Mouse (Mus musculus): ENCODE data around the gene St3gal2. TPM values are rescaled to one million over a fixed set of nuclear protein-coding genes. Genes with fewer than 3 reads are reported as not detected.

Gene St3gal2
- polyA plus RNA-seq, 1 experiment = 48.5 TPM

DNA sequence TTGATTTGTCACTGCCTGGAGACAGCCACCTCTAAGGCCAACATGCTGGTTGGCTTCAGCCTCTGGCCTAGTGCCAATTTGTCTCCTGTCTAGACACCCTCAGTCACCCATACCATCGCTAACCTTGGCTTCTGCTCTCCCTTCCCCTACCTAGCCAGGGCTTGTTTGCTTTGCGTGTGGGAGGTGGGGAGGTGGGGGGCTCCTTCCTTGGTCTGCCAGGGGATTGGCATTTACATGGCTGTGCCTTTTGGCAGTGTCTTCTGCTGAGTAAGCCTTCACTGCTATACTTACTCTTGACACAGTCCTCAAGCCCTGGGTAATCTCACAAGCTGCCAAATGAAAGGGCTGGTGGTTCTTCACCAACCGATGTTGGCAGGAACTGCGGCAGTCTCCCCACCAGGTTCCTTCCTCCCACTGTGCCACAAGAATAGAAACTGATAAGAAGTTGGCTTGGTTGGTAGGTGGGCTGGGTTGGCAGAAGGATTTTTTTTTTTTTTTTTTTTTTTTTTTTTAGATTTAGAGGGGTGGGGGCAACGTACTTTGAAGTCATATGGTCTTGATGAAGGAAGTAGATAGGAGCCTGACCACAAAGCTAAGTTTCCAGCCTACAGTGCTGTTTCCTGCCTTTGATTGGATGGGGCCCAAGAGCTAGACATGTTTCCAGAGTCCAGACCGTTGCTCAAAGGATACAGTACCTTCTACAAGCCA, 19.3 kb downstream of the St3gal2 start:
- Histone ChIP-seq H3K4me1 (ENCODE audit: control insufficient read depth, insufficient read depth, low read length) (peaks cover 31% of the 10 kb centered on the region), H3K4me3 (replicated peaks; ENCODE audit: extremely low read depth, low read depth, low read length) (no peak overlapping the region)
- no peak for TF ChIP-seq CTCF (IDR thresholded peaks at IDR 0.05; ENCODE audit: insufficient read depth, low read length)
- WGBS = 11% methylated on average over 6 of the region's 6 CpGs
- DNase-seq = peak; percentile 37

DNA sequence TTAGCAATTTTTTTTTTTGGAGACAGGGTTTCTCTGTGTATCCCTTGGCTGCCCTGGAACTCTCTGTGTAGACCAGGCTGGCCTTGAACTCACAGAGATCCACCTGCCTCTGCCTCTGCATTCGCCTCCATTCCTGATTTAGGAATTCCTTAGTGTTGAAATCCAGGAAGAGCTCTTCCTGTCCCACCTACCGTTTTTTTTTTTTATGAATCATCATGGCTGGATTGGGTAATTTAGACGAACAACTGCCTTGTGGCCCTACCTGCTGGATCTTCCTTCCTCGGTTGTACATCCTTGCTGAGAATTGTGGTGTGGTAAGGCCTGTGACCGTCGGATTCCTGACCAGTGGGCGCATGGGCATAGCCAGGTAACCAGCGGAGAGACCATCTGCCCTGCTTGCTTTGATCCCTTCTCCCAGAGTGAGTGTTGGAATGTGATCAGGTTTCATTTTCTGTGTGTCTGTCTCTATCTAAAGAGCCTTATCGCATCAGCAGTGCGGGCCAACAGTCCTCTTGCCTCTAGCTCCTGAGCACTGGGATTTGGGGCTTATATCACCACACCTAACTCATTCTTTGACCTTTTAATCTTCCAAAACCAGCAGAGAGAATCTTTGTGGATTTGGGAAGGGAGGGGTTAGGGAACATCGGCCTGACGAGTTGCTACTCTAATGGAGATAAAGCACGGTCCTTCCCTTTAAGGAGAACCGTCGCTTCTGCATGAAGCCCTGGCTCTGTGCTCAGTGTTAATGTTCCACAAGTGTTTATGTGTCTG, 21.1 kb downstream of the St3gal2 start:
- WGBS = 57% methylated on average over 15 of the region's 15 CpGs
- Histone ChIP-seq H3K4me3 (replicated peaks; ENCODE audit: extremely low read depth, low read depth, low read length) (no peak overlapping the region), H3K4me1 (ENCODE audit: control insufficient read depth, insufficient read depth, low read length) (peaks cover 28% of the 10 kb centered on the region)
- TF ChIP-seq POLR2A (IDR thresholded peaks at IDR 0.05; ENCODE audit: borderline replicate concordance, extremely low read depth, low read depth, low read length) (no peak), CTCF (IDR thresholded peaks at IDR 0.05; ENCODE audit: insufficient read depth, low read length) (no peak)
- no peak for DNase-seq

DNA sequence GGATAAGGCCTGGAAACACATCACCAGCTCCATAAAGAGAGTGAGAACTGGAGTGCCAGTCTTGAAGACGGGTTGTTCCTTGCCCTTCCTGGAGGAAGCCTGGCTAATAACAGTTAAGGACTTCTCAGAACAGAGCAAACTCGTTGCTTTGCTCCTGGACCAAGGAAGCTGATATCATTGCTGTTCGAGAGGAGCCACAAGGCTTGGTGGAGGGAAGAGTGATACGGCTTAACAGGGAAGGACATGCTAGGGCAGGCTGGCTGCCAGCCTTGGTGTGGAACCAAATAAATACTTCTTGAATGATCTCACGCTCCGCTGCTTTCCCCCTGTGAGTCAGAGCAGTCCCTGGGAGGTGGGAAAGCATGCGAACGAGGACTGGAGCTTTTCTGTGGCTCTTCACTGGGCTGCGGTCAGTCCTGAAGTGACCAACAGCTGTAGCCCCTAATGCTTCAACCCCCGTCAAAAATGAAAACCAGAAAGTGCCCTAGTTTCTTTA, 21.8 kb downstream of the St3gal2 start:
- TF ChIP-seq POLR2A (IDR thresholded peaks at IDR 0.05; ENCODE audit: borderline replicate concordance, extremely low read depth, low read depth, low read length) (no peak), CTCF (IDR thresholded peaks at IDR 0.05; ENCODE audit: insufficient read depth, low read length) (no peak)
- peak; percentile 51 for DNase-seq
- Histone ChIP-seq H3K4me3 (replicated peaks; ENCODE audit: extremely low read depth, low read depth, low read length) (no peak overlapping the region), H3K4me1 (ENCODE audit: control insufficient read depth, insufficient read depth, low read length) (peaks cover 26% of the 10 kb centered on the region)
- whole genome bisulfite sequencing = 14% methylated on average over 10 of the region's 10 CpGs

DNA sequence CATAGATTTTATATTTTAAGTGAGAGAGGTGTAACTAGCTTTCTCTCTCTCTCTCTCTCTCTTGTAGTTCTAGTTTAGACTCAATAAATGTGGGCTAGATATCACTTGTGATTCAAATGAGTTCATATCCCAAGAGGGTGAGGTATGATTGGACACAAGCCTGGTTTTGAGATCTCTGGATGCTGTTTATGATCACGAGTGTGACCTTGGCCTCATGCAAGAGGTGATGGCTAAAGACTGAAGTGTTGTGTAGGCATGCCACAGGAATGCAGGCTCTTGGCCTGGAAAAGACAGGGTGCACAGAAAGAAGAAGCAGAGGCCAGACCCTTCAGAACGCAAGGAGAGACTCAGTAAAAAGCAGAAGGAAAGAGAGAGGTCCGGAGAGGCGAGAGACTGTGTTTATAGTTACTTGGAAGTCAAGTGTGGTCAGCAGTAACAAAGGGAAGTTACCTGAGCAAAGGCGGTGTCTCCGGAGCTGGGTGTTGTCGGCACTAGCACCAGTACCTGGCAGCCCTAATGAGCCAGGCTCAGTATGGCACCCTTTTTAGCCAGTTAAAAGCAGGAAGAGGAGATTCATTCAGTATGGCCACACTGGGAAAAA, 24.7 kb downstream of the St3gal2 start:
- WGBS = 48% methylated on average over 7 of the region's 7 CpGs
- no peak for TF ChIP-seq POLR2A (IDR thresholded peaks at IDR 0.05; ENCODE audit: borderline replicate concordance, extremely low read depth, low read depth, low read length)
- no peak for TF ChIP-seq CTCF (IDR thresholded peaks at IDR 0.05; ENCODE audit: insufficient read depth, low read length)
- Histone ChIP-seq H3K4me1 (ENCODE audit: control insufficient read depth, insufficient read depth, low read length) (peaks cover 18% of the 10 kb centered on the region), H3K4me3 (replicated peaks; ENCODE audit: extremely low read depth, low read depth, low read length) (no peak overlapping the region)
- DNase-seq = no peak

DNA sequence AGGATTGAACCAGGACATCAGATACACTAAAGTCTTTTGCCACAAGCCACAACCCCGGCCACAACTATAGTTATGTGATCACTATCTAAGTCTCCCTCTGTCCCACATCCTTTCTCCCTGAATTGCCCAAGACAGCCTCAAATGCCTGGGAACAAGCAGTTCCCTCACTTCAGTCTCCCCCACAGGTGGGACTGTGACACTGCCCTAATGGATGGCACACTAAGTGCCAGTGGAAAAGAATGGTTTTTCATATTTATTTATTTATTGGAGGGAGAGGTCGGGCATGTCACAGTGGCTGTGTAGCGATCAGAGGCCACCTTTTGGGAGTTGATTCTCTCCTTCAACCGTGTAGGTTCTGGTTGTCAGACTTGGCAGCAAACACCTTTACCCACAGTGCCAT, 26.0 kb downstream of the St3gal2 start:
- Histone ChIP-seq H3K4me1 (ENCODE audit: control insufficient read depth, insufficient read depth, low read length) (peaks cover 13% of the 10 kb centered on the region), H3K4me3 (replicated peaks; ENCODE audit: extremely low read depth, low read depth, low read length) (no peak overlapping the region)
- DNase-seq = no peak
- WGBS = 61% methylated on average over 4 of the region's 4 CpGs
- no peak for TF ChIP-seq CTCF (IDR thresholded peaks at IDR 0.05; ENCODE audit: insufficient read depth, low read length)
- TF ChIP-seq POLR2A (IDR thresholded peaks at IDR 0.05; ENCODE audit: borderline replicate concordance, extremely low read depth, low read depth, low read length) = no peak

DNA sequence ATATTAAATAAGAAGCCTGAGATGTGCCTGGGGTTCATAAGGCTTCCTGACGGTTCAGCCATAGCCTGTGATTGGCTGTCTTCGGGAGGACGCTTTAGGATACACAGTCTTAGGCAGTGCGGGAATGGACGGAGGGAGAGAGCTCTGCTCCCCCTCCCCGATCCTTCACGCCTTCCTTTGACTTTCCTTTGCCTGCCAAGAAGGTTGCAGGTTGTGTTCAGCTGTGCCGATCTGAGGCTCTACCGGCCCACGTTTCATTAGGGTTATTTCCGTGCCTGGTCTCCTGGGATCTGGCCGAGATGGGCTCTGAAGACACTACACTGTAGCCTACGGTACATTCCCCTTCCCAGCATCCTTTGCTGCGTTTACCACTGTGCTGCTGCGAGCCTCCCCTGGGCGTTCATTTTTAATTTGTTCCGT, 30.4 kb downstream of the St3gal2 start:
- Histone ChIP-seq H3K4me3 (replicated peaks; ENCODE audit: extremely low read depth, low read depth, low read length) (peak overlapping the region; percentile 17), H3K4me1 (ENCODE audit: control insufficient read depth, insufficient read depth, low read length) (peaks cover 5% of the 10 kb centered on the region)
- TF ChIP-seq POLR2A (IDR thresholded peaks at IDR 0.05; ENCODE audit: borderline replicate concordance, extremely low read depth, low read depth, low read length) (no peak), CTCF (IDR thresholded peaks at IDR 0.05; ENCODE audit: insufficient read depth, low read length) (no peak)
- 47% methylated on average over 17 of the region's 17 CpGs for WGBS
- no peak for DNase-seq

DNA sequence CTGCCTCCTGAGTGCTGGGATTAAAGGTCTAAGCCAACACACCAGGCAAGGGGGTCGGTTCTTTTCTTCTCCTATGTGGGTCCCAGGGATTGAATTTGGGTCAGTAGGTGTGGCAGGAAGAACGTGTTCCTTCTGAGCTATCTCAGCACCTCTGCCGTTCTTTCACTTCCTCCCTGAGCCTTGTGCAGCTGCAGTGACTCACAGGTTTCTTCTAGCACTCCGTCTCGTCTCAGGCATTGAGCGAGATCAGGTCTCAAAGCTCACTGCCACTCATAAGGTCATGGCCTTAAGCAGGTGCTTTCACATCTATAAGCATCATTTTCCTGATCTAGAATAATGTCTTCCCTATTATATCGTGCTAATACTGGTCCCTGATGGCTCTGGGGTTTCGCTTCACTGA, 35.1 kb downstream of the St3gal2 start:
- no peak for DNase-seq
- WGBS = 54% methylated on average over 8 of the region's 8 CpGs
- Histone ChIP-seq H3K4me1 (ENCODE audit: control insufficient read depth, insufficient read depth, low read length) (peaks cover 2% of the 10 kb centered on the region; the same call in 1 of the 2 replicates), H3K4me3 (replicated peaks; ENCODE audit: extremely low read depth, low read depth, low read length) (no peak overlapping the region)
- TF ChIP-seq CTCF (IDR thresholded peaks at IDR 0.05; ENCODE audit: insufficient read depth, low read length) (no peak), POLR2A (IDR thresholded peaks at IDR 0.05; ENCODE audit: borderline replicate concordance, extremely low read depth, low read depth, low read length) (no peak)

DNA sequence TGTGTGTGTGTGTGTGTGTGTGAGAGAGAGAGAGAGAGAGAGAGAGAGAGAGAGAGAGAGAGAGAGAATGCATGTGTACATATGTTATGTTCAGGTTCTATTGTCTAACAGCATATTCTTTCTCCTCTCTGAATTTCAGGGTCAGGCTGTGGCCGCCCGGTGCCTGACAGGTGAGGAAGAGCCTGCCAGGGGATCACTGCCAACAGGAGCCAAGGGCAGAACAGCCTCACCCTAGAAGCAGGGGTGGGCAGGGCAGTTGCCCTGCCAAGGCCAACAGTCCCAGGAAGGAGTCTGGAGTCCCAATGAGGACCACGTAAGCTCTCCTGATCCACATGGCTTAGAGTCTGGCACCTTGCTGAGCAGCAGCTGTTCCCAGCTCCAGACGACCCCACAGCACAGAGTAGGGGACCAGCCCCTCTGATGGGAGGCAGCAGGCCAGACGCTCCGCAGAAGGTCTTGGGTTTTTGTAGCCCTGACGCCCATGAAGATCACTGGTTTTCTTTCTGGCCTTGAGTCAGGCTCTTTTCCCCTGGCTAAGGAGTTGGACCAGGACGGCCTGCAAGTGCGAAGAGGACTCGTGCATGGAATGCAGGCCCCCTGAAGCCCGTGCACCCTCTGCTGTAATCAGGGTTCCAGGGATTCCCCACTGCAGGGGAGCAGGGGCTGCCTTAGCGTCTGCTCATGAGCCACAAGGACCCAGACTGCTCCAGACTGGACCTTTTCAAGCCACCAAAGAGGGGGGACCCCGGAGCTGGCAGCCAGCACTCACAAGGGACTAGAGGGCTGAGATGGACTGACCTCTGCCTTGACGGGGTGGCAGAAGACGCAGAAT, 37.1 kb downstream of the St3gal2 start:
- TF ChIP-seq POLR2A (IDR thresholded peaks at IDR 0.05; ENCODE audit: borderline replicate concordance, extremely low read depth, low read depth, low read length) = no peak
- no peak for TF ChIP-seq CTCF (IDR thresholded peaks at IDR 0.05; ENCODE audit: insufficient read depth, low read length)
- WGBS = 82% methylated on average over 15 of the region's 15 CpGs

DNA sequence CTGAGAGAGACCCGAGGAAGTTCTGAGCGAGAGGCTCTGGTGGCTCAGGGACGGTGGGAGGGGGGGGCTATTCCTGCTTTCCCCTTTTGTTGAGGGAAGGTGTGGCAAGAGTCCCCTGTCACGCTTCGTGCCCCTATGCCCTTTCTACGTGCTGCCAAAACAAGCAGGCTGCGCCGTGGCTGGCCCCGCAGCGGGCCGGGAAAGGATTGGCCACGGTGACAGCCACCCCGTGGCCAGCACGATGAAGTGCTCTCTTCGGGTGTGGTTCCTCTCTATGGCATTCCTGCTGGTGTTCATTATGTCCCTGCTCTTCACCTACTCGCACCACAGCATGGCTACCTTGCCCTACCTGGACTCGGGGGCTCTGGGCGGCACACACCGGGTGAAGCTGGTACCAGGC, 37.7 kb downstream of the St3gal2 start:
- H3K4me1 ChIP-seq (ENCODE audit: control insufficient read depth, insufficient read depth, low read length) = no peaks in the 10 kb centered on the region
- TF ChIP-seq CTCF (IDR thresholded peaks at IDR 0.05; ENCODE audit: insufficient read depth, low read length) (no peak), POLR2A (IDR thresholded peaks at IDR 0.05; ENCODE audit: borderline replicate concordance, extremely low read depth, low read depth, low read length) (no peak)

More for the DNA sequence above, 37.1 kb downstream of the St3gal2 start:
- Histone ChIP-seq H3K4me3 (replicated peaks; ENCODE audit: extremely low read depth, low read depth, low read length) (no peak overlapping the region), H3K4me1 (ENCODE audit: control insufficient read depth, insufficient read depth, low read length) (no peaks in the 10 kb centered on the region)
- DNase-seq = no peak

More for the DNA sequence above, 37.7 kb downstream of the St3gal2 start:
- H3K4me3 ChIP-seq (replicated peaks; ENCODE audit: extremely low read depth, low read depth, low read length) = no peak overlapping the region
- no peak for DNase-seq
- WGBS = 79% methylated on average over 19 of the region's 19 CpGs
